Mouse (Mus musculus): ENCODE data around the gene Has3. TPM values are rescaled to one million over a fixed set of nuclear protein-coding genes. Genes with fewer than 3 reads are reported as not detected.
"Not testable (repeated sequence)": the region's sequence is repeated elsewhere in the genome, so short reads cannot be mapped to it uniquely, and the experiment has no call there.

The Has3 gene
- polyA plus RNA-seq, 1 experiment from 2014 or later = 0.28 TPM

DNA sequence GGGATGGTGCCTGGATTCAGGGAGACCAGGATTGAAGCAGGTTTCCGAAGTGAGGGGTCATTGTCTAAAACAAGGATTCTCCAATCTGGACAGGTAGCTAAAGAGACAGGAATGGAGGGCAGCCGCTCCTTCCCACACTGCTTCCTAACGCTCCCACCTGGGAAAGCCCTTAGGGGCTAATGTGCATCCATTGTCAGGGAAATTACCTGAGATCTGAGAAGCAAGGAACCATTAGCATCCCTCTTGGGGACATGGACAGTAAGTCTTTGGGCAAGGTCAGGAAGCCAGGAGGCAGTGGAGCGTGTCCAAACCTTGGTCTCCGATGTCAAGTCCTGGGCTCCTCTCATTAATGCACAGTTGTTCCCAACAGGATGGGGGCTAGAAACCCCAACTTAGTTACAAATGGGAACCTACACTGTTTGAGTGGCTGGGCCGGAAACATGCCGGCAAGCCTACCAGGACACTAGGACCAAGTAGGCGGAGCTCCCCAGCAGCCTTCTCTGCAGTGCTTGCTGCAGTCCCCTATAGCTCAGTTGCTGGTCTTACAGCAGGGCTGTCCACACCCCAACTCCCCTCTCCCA, 2.5 kb downstream of the Has3 start:
- H3K9ac ChIP-seq (ENCODE audit: low read length) = no peak overlapping the region
- peak overlapping the region; percentile 99 for H3K4me2 ChIP-seq (replicated peaks; ENCODE audit: low read depth)
- no peaks in the 10 kb centered on the region for H3K27me3 ChIP-seq (ENCODE audit: control insufficient read depth, insufficient read depth, low read length)
- TF ChIP-seq CTCF (IDR thresholded peaks at IDR 0.05; ENCODE audit: low read depth) (no peak), EP300 (optimal IDR thresholded peaks at IDR 0.05) (no peak)
- WGBS = 20% methylated on average over 8 of the region's 8 CpGs
- peaks cover 9% of the 10 kb centered on the region for H3K4me1 ChIP-seq (replicated peaks; ENCODE audit: control insufficient read depth, insufficient read depth)
- H3K4me3 ChIP-seq (ENCODE audit: low read depth, low read length) = peak overlapping the region; percentile 51; the same call in 1 of the 2 replicates
- no peak overlapping the region for H3K27ac ChIP-seq (replicated peaks)
- no peaks in the 10 kb centered on the region for H3K9me3 ChIP-seq (ENCODE audit: control insufficient read depth, low read length)
- ATAC-seq (ENCODE audit: low FRiP score, low TSS enrichment) (no peak), DNase-seq (ENCODE audit: low spot score) (no peak)
- no peaks in the 10 kb centered on the region; the same call in 1 of the 2 replicates for H3K36me3 ChIP-seq (ENCODE audit: control insufficient read depth, insufficient read depth, low read length)

DNA sequence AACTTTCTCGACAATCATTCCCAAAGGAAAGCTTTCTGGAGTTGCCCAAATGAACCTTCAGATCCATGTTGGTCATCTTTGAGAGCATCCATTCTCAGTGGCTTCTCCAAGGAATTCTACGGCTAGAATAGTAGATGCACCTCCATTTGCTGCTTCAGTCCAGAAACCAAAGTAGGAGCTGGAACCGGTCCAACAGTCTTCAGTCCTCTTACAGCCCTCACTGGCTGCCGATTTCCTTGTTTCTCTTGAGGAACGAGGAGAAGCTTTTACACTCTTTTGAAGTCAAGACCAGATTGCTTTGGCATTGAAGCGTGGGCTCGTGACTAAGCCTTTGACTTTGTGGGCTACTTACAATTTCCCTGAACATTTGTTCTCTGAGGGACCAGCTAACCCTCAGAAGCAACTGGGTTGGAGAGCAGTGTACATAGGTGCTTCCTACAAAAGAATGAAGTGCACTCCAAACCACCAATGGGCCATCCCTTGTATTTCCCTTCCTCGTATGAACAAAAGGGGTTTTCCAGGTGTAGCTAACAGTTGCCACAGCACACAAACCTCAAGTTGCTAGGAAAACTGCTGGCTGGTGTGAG, 10.2 kb downstream of the Has3 start:
- Histone ChIP-seq H3K27me3 (ENCODE audit: control insufficient read depth, insufficient read depth, low read length) (no peaks in the 10 kb centered on the region), H3K4me3 (ENCODE audit: low read depth, low read length) (no peak overlapping the region), H3K9me3 (ENCODE audit: control insufficient read depth, low read length) (no peaks in the 10 kb centered on the region), H3K4me2 (replicated peaks; ENCODE audit: low read depth) (no peak overlapping the region), H3K9ac (ENCODE audit: low read length) (no peak overlapping the region), H3K27ac (replicated peaks) (no peak overlapping the region), H3K36me3 (ENCODE audit: control insufficient read depth, insufficient read depth, low read length) (peaks cover 9% of the 10 kb centered on the region; the same call in 1 of the 2 replicates), H3K4me1 (replicated peaks; ENCODE audit: control insufficient read depth, insufficient read depth) (no peaks in the 10 kb centered on the region)
- no peak for ATAC-seq (ENCODE audit: low FRiP score, low TSS enrichment)
- TF ChIP-seq CTCF (IDR thresholded peaks at IDR 0.05; ENCODE audit: low read depth) = no peak
- DNase-seq (ENCODE audit: low spot score) = no peak
- 73% methylated on average over 8 of the region's 8 CpGs for WGBS

DNA sequence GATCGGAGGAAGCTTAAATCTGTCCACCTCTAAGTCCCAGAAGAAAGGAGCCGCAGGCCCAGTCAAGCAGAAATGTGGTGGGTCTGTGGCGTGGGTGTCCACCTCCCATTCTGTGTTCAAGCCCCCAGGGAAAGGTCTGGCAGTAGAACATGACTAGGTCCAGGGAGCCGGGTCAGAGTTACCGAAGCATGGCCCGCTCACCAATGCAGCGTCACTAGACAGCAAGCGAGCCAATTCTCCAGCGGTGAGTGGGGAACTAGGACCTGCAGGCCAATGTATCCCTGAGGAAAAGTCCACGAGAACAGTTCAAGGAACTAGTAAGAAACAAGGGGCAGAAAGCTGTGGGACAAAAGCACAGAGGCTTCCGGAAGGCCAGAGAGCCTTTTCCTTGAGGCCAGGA, 14.1 kb downstream of the Has3 start:
- not testable (repeated sequence) for H3K27ac ChIP-seq (replicated peaks); H3K27me3 ChIP-seq (ENCODE audit: control insufficient read depth, insufficient read depth, low read length); H3K4me2 ChIP-seq (replicated peaks; ENCODE audit: low read depth); H3K4me3 ChIP-seq (ENCODE audit: low read depth, low read length); H3K9ac ChIP-seq (ENCODE audit: low read length); ATAC-seq (ENCODE audit: low FRiP score, low TSS enrichment); DNase-seq (ENCODE audit: low spot score); H3K9me3 ChIP-seq (ENCODE audit: control insufficient read depth, low read length); H3K4me1 ChIP-seq (replicated peaks; ENCODE audit: control insufficient read depth, insufficient read depth)
- H3K36me3 ChIP-seq (ENCODE audit: control insufficient read depth, insufficient read depth, low read length) = peaks cover 23% of the 10 kb centered on the region
- 95% methylated on average over 11 of the region's 11 CpGs for WGBS

DNA sequence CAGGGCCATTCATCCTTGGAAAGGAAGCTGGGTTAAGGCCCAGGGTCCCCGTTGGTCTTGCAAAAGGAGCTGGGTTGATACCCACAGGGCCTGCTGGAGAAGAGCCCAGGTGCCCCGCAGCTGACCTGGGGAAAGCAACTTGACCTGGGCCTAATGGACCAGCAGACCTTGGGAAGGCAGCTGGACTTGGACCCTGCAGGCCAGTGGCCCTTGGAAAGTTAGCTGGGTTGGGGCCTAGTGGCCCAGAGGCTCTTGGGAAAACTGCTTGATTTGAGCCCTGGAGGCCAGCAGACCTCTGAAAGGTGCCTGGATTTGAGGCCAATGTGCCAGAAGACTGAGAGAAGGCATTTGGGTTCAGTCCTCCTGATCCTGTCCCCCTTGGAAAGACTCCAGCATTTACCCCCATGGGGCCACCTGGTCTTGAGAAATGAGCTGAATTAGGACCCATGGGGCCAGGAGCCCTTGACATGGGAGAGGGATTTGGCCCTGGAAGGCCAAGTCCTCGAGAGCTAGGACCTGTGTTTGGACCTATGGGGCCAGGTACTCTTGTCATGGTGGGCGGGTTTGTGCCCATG, 14.9 kb downstream of the Has3 start:
- not testable (repeated sequence) for H3K4me3 ChIP-seq (ENCODE audit: low read depth, low read length); H3K9me3 ChIP-seq (ENCODE audit: control insufficient read depth, low read length); H3K4me2 ChIP-seq (replicated peaks; ENCODE audit: low read depth); H3K4me1 ChIP-seq (replicated peaks; ENCODE audit: control insufficient read depth, insufficient read depth); H3K9ac ChIP-seq (ENCODE audit: low read length); H3K27ac ChIP-seq (replicated peaks); H3K27me3 ChIP-seq (ENCODE audit: control insufficient read depth, insufficient read depth, low read length); ATAC-seq (ENCODE audit: low FRiP score, low TSS enrichment); DNase-seq (ENCODE audit: low spot score)
- WGBS = 96% methylated on average over 4 of the region's 4 CpGs
- H3K36me3 ChIP-seq (ENCODE audit: control insufficient read depth, insufficient read depth, low read length) = peaks cover 23% of the 10 kb centered on the region

DNA sequence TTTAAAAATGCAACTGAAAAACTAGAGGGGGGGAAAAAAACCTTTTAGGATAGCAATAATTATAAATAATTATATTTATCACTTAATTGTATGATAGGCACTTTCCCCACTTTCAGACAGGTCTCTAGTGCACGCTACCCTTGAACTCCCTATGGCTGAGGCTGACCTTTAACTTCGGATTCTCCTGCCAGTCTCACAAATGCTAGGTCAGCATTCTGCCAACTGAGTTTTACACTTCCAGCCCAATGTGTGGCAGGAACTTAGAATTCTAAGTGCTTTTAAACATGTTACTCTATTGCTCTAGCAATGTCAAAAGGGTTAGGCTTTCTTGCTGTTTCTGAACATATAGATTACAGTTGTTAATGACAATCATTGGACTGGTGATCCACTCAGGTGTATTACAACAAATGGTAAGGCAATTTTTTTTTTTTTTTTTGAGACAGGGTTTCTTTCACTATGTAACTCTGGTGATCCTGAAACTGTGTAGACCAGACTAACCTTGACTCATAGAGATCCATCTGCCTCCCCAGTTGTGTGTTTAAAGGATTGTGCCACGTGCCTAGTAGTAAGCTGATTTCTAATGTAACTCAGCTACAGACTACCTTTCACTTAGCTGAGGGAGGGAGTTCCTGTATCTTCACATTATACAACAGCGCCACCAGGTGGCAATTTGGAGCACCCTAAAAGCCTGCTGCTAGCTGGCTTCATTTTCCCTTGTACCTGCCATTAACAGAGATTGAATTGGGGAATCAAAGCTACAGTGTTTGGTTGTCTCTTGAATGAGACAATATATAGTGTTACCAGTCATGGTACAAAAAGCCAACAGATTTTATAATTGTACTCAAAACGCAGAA, 17.5 kb downstream of the Has3 start:
- Histone ChIP-seq H3K27ac (replicated peaks) (no peak overlapping the region), H3K27me3 (ENCODE audit: control insufficient read depth, insufficient read depth, low read length) (no peaks in the 10 kb centered on the region), H3K4me3 (ENCODE audit: low read depth, low read length) (no peak overlapping the region), H3K9me3 (ENCODE audit: control insufficient read depth, low read length) (no peaks in the 10 kb centered on the region), H3K9ac (ENCODE audit: low read length) (no peak overlapping the region), H3K4me2 (replicated peaks; ENCODE audit: low read depth) (no peak overlapping the region), H3K4me1 (replicated peaks; ENCODE audit: control insufficient read depth, insufficient read depth) (no peaks in the 10 kb centered on the region), H3K36me3 (ENCODE audit: control insufficient read depth, insufficient read depth, low read length) (peaks cover 21% of the 10 kb centered on the region)
- peak; percentile 94 for TF ChIP-seq CTCF (IDR thresholded peaks at IDR 0.05; ENCODE audit: low read depth)
- TF ChIP-seq EP300 (optimal IDR thresholded peaks at IDR 0.05) = no peak
- 37% methylated on average over 5 of the region's 5 CpGs for WGBS
- ATAC-seq (ENCODE audit: low FRiP score, low TSS enrichment) (peak; percentile 81), DNase-seq (ENCODE audit: low spot score) (peak; percentile 82)

DNA sequence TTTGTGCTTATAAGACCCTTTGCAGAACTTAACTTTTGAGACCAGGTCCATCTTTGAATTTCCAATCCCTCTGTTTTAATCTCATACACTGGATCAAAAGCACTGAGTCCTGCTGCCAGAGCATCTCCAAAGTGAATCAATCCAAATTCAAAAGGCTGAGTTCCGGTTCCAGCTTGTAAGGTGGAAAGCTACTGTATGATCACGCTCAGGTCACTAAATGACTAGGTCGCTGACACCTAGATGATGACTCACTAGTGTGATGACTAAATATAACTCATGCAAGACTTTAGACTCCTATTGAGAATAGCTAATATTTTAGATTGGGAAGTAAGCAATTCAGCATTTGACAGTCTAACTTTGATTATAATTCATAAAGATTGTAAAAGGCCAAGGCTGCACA, 18.8 kb downstream of the Has3 start:
- no peaks in the 10 kb centered on the region for H3K27me3 ChIP-seq (ENCODE audit: control insufficient read depth, insufficient read depth, low read length)
- TF ChIP-seq CTCF (IDR thresholded peaks at IDR 0.05; ENCODE audit: low read depth) = no peak
- TF ChIP-seq EP300 (optimal IDR thresholded peaks at IDR 0.05) = no peak
- no peak overlapping the region for H3K27ac ChIP-seq (replicated peaks)
- 49% methylated on average over 3 of the region's 3 CpGs for WGBS
- H3K36me3 ChIP-seq (ENCODE audit: control insufficient read depth, insufficient read depth, low read length) = peaks cover 18% of the 10 kb centered on the region
- H3K4me1 ChIP-seq (replicated peaks; ENCODE audit: control insufficient read depth, insufficient read depth) = no peaks in the 10 kb centered on the region
- H3K9me3 ChIP-seq (ENCODE audit: control insufficient read depth, low read length) = no peaks in the 10 kb centered on the region
- no peak for DNase-seq (ENCODE audit: low spot score)
- H3K4me2 ChIP-seq (replicated peaks; ENCODE audit: low read depth) = no peak overlapping the region
- no peak overlapping the region for H3K9ac ChIP-seq (ENCODE audit: low read length)
- ATAC-seq (ENCODE audit: low FRiP score, low TSS enrichment) = no peak
- H3K4me3 ChIP-seq (ENCODE audit: low read depth, low read length) = no peak overlapping the region

Measured in stomach, postnatal 0 days (tissue).